Mouse (Mus musculus): Measurements from ENCODE around the gene Rnf150. TPM values are rescaled to one million over a fixed set of nuclear protein-coding genes. Genes with fewer than 3 reads are reported as not detected.

Rnf150 gene
- polyA plus RNA-seq, 1 experiment from 2014 or later: 1.00 TPM

DNA sequence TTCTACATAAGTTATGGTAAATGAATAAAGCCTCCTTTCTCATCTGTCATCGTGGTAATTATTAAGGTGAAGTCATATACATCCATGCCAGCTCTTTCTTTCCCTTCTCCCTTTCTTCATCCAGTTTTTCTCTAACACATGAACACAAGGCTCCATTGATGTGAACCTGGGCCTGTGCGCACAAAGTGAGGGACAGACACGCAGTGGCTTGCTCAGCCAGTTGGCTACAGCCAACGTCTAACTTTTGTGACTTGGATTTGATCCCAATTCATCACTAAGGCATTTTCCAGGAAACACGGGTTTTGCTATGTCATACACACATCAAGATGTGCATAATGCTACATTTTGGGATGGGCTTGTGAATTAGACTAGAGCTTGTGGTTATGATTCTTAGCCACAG is 146.3 kb downstream of the Rnf150 start:
- H3K4me1 ChIP-seq: peaks cover 7% of the 10 kb centered on the region
- 91% methylated on average over 5 of the region's 5 CpGs for WGBS
- H3K9me3 ChIP-seq (replicated peaks): no peaks in the 10 kb centered on the region
- no peak overlapping the region for H3K27ac ChIP-seq (replicated peaks)
- no peaks in the 10 kb centered on the region for H3K36me3 ChIP-seq
- no peak overlapping the region for H3K4me3 ChIP-seq
- no peaks in the 10 kb centered on the region for H3K27me3 ChIP-seq (ENCODE audit: low read depth, poor library complexity, severe bottlenecking)
- DNase-seq (ENCODE audit: low spot score): no peak

DNA sequence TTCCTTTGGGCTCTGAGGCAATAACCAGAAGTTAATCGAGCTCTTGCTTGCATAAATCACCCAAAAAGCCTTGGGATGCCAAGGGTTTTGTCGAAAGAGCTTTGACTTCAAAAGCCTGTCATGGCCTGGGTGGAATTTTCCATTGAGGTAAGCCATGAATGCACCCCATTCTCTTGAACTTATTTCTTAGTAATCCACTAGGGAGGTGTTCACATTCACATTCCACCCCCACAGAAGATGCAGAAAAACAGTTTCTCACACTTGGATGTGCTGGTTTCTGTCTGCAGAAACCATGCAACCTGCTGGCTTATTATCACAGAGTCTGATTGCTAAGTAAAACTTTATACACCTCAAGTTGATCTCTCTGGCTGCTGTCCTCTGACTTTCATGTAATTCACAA is 148.1 kb downstream of the Rnf150 start:
- Histone ChIP-seq H3K4me3 (no peak overlapping the region), H3K27me3 (ENCODE audit: low read depth, poor library complexity, severe bottlenecking) (no peaks in the 10 kb centered on the region), H3K27ac (replicated peaks) (no peak overlapping the region), H3K4me1 (peaks cover 7% of the 10 kb centered on the region), H3K9me3 (replicated peaks) (no peaks in the 10 kb centered on the region), H3K36me3 (no peaks in the 10 kb centered on the region)
- no peak for DNase-seq (ENCODE audit: low spot score)
- 76% methylated on average over 2 of the region's 2 CpGs for WGBS

DNA sequence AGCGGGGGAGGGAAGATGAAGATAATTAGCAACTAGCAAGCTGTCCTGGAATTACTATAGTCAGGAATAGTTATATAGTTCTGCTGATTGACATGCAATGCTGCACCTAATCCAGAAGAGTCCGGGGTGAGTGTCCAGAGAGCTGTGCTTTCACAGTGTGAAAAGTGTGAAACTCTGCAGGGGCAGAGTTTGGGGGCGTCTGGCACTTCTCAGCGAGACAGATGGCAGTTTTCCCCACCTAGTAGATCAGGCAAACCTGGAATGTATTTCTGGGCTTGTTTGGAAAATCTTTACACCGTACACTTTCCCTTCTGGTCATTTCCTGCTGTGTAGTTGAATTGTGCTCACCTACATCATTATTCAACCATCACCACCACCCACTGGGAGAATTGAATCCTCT is 148.6 kb downstream of the Rnf150 start:
- peaks cover 7% of the 10 kb centered on the region for H3K4me1 ChIP-seq
- H3K4me3 ChIP-seq: no peak overlapping the region
- no peak for DNase-seq (ENCODE audit: low spot score)
- no peaks in the 10 kb centered on the region for H3K27me3 ChIP-seq (ENCODE audit: low read depth, poor library complexity, severe bottlenecking)
- no peak overlapping the region for H3K27ac ChIP-seq (replicated peaks)
- 52% methylated on average over 5 of the region's 5 CpGs for WGBS
- H3K36me3 ChIP-seq: no peaks in the 10 kb centered on the region
- no peaks in the 10 kb centered on the region for H3K9me3 ChIP-seq (replicated peaks)

DNA sequence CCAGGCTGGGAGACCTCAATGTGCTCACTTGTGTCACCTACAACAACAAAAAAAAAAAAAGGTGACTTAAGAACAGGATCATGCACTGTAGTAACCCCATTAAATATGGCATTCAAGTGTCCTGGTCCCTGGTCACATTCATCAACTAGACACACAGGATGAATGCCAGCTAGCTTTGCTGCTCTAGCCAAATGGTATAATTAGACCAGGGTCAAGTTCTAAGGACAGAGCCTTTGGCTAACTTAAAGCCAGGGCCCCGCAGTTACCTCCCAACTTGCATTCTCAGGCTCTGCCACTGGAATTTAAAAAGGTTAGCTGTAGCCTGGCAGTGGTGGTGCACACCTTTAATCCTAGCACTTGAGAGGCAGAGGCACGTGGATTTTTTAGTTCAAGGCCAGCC is 165.1 kb downstream of the Rnf150 start:
- peak; percentile 4 for DNase-seq (ENCODE audit: low spot score)
- WGBS: 72% methylated on average over 2 of the region's 2 CpGs
- Histone ChIP-seq H3K27ac (replicated peaks) (no peak overlapping the region), H3K4me1 (no peaks in the 10 kb centered on the region), H3K4me3 (no peak overlapping the region), H3K36me3 (no peaks in the 10 kb centered on the region), H3K9me3 (replicated peaks) (no peaks in the 10 kb centered on the region), H3K27me3 (ENCODE audit: low read depth, poor library complexity, severe bottlenecking) (no peaks in the 10 kb centered on the region)

DNA sequence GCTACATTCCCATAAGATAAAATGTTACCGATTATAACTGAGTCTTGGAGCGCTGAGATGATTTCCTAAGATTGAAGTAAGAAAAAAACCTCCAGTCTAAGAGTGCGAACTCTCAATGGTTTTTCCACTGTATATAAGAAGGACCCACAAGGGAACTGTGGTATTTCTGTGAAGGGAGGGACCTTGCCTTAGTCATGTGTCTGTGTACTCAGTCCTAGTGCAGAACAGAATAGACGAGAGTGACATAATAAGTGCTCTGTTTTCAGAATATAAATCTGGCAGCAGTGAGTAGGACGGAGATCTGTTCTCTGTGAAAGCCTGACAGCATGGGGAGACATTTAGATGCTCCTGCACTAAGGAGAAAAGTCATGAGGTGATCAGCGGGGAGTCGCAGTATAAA is 169.6 kb downstream of the Rnf150 start:
- no peak for DNase-seq (ENCODE audit: low spot score)
- no peaks in the 10 kb centered on the region for H3K9me3 ChIP-seq (replicated peaks)
- no peak overlapping the region for H3K4me3 ChIP-seq
- WGBS: 83% methylated on average over 6 of the region's 7 CpGs
- H3K27ac ChIP-seq (replicated peaks): no peak overlapping the region
- H3K4me1 ChIP-seq: peaks cover 5% of the 10 kb centered on the region; the same call in 1 of the 2 replicates
- no peaks in the 10 kb centered on the region for H3K27me3 ChIP-seq (ENCODE audit: low read depth, poor library complexity, severe bottlenecking)
- H3K36me3 ChIP-seq: 0 out of 2 replicates have a peak, but pooled peaks cover 3% of the 10 kb centered on the region

DNA sequence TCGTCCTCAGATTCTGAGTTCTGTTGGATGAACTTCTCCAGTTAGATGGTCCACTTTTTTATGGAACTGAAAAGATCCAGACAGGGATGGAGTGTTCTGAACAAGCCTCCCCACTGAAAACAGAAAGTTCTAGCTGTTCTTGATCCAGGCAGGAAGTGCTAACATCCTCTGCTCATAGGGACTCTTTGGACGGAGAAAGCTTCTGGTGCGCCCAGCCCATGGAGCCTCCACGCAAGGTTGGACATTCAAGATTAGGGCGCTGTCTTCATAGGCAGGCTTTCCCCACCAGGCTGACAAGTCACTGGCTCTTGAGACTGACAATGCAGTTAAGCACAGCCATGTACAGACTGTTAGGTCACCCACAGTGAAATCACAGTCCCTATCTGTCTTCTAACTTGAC is 172.0 kb downstream of the Rnf150 start:
- H3K4me1 ChIP-seq: peaks cover 5% of the 10 kb centered on the region; the same call in 1 of the 2 replicates
- 97% methylated on average over 5 of the region's 5 CpGs for WGBS
- no peak overlapping the region for H3K4me3 ChIP-seq
- H3K27ac ChIP-seq (replicated peaks): no peak overlapping the region
- H3K36me3 ChIP-seq: 0 out of 2 replicates have a peak, but pooled peaks cover 3% of the 10 kb centered on the region
- H3K27me3 ChIP-seq (ENCODE audit: low read depth, poor library complexity, severe bottlenecking): no peaks in the 10 kb centered on the region
- H3K9me3 ChIP-seq (replicated peaks): no peaks in the 10 kb centered on the region
- DNase-seq (ENCODE audit: low spot score): no peak

DNA sequence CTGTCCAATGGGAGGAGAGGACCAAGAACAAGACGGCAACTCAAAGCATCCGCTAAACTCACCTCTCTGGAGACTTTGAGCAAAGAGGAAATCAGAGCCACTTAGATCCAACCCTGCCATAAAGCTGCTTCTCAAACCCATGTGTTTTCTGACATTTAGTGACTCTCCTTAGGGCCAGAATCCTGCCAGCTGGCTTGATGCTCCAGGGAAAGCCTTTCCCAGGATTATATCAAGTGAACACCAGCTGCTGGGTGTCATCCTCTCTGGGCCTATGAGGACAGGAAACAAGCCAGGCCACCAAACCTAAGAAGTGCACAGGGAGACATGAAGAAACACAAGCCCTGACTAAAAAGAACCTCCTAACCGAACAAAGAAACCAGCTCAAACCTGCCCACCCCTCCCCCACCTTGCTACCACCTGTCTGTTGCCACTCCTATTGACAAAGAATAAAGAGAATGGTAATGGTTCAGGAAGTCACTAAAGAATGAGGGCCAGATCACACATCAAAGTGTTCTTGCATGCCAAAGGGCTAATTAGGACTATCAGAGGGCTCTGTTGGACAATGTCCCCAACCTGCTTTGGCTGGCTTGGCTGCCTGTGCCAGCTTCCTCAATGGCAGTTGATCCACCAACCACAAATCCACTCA is 173.5 kb downstream of the Rnf150 start:
- Histone ChIP-seq H3K4me3 (no peak overlapping the region), H3K27me3 (ENCODE audit: low read depth, poor library complexity, severe bottlenecking) (no peaks in the 10 kb centered on the region), H3K27ac (replicated peaks) (no peak overlapping the region), H3K36me3 (0 out of 2 replicates have a peak, but pooled peaks cover 3% of the 10 kb centered on the region), H3K9me3 (replicated peaks) (no peaks in the 10 kb centered on the region), H3K4me1 (peaks cover 5% of the 10 kb centered on the region; the same call in 1 of the 2 replicates)
- 83% methylated on average over 3 of the region's 3 CpGs for WGBS
- no peak for DNase-seq (ENCODE audit: low spot score)

DNA sequence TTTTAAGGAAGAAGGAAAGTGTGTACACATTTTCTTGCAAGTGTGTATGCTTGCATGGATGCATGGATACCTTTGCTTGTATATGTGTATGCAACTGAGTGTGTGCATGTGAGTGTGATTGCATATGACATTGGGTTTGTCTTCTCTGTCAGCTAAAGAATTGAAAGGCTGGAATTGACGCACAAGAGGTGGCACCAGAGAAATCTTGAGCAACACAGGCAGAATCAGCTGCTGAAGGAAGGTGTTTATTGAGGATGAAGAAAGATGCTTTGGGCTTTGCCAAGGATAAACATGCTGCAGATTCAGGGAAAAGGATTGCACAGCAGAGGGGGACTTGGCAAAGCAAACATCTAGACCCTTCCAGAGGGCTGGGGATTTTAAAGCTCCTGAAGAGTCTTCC is 174.2 kb downstream of the Rnf150 start:
- H3K27me3 ChIP-seq (ENCODE audit: low read depth, poor library complexity, severe bottlenecking): no peaks in the 10 kb centered on the region
- H3K27ac ChIP-seq (replicated peaks): no peak overlapping the region
- 0 out of 2 replicates have a peak, but pooled peaks cover 3% of the 10 kb centered on the region for H3K36me3 ChIP-seq
- no peak for DNase-seq (ENCODE audit: low spot score)
- WGBS: 97% methylated on average over 1 of the region's 1 CpGs
- no peaks in the 10 kb centered on the region for H3K9me3 ChIP-seq (replicated peaks)
- H3K4me3 ChIP-seq: no peak overlapping the region
- peaks cover 5% of the 10 kb centered on the region; the same call in 1 of the 2 replicates for H3K4me1 ChIP-seq

DNA sequence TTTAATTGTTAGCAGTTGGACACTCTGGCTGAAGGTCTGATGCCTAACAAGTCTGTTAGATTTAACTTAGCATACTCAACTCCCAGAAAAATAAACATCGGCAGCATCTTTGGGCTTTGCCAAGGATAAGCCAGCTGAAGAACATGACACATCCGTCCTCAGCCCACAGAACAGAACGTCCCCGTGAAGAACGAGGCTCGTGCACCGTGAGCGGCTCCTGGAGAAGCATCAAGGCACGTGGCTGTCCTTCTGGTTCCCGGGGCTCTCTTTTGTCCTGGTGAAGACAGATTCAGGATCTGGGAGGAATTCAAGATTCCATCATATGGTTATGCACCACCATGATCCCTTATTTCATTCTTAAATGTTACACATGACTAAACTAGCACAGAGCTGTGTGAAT is 175.4 kb downstream of the Rnf150 start:
- Histone ChIP-seq H3K4me3 (no peak overlapping the region), H3K27me3 (ENCODE audit: low read depth, poor library complexity, severe bottlenecking) (no peaks in the 10 kb centered on the region), H3K9me3 (replicated peaks) (no peaks in the 10 kb centered on the region), H3K36me3 (0 out of 2 replicates have a peak, but pooled peaks cover 3% of the 10 kb centered on the region), H3K27ac (replicated peaks) (no peak overlapping the region), H3K4me1 (peaks cover 5% of the 10 kb centered on the region; the same call in 1 of the 2 replicates)
- DNase-seq (ENCODE audit: low spot score): no peak
- 94% methylated on average over 10 of the region's 10 CpGs for WGBS

DNA sequence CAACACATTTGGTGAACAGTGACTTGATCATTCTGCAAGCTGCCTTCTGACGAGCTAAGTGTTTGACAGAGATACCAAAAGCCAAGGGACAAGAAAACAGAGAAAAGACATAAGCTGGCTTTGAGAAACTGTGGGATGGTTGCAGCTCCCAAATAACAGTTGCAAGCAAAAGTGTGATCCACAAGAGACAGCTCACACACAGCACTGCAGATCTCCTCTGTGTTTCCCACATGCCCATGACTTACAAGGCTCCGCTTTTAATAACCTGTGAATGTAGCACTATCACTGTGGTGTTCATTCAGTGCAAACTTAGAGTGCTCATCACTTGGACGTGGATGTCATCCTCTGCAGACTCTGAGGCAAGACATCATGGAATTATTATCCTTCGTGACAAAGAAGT is 178.3 kb downstream of the Rnf150 start:
- WGBS: 86% methylated on average over 4 of the region's 4 CpGs
- H3K27me3 ChIP-seq (ENCODE audit: low read depth, poor library complexity, severe bottlenecking): no peaks in the 10 kb centered on the region
- H3K4me3 ChIP-seq: no peak overlapping the region
- peaks cover 11% of the 10 kb centered on the region for H3K4me1 ChIP-seq
- no peaks in the 10 kb centered on the region for H3K36me3 ChIP-seq
- no peak overlapping the region for H3K27ac ChIP-seq (replicated peaks)
- no peaks in the 10 kb centered on the region for H3K9me3 ChIP-seq (replicated peaks)
- DNase-seq (ENCODE audit: low spot score): no peak

DNA sequence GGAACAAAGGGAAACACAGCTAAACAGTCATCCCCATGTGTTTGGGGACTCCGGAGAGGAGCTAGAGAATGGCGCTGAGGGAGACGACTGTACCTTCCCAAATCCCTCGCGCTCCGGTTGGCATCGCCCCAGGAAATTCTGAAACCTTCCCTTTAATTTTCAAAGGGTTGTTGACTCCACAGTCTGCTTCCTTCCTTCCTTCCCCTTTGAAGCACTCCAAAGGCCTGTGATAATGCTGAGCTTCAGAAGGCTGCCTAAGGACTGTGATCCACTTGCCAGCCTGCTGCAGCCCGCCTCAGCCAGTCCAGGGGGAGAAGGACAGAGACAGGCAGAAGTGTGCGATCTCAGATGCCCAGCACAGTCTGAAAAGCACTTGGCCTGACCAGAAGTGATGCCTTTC is 183.8 kb downstream of the Rnf150 start:
- H3K9me3 ChIP-seq (replicated peaks): no peaks in the 10 kb centered on the region
- H3K36me3 ChIP-seq: no peaks in the 10 kb centered on the region
- H3K27ac ChIP-seq (replicated peaks): peak overlapping the region; percentile 42; the same call in 1 of the 2 replicates
- no peak for DNase-seq (ENCODE audit: low spot score)
- no peak overlapping the region for H3K4me3 ChIP-seq
- 85% methylated on average over 9 of the region's 9 CpGs for WGBS
- H3K27me3 ChIP-seq (ENCODE audit: low read depth, poor library complexity, severe bottlenecking): no peaks in the 10 kb centered on the region
- peaks cover 37% of the 10 kb centered on the region for H3K4me1 ChIP-seq

DNA sequence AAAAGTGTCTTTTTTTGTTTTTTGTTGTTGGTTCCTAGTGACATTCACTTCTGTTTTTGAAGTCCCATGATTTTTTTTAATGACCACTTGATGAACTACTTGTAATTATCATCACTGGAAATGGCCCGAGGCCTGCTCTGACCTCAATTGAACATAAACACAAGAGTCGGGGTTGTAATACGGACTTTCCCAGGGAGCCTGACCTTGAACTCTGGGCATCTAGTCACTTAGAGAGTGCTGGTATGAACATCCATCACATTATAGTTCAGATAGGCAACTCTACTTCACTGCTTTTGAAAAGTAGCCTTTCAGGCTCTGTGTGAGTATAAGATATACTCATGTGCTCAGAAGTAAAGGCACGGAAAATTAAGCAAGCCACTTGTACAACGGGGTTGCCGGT is 185.4 kb downstream of the Rnf150 start:
- Histone ChIP-seq H3K36me3 (no peaks in the 10 kb centered on the region), H3K4me3 (no peak overlapping the region), H3K27ac (replicated peaks) (peak overlapping the region; percentile 79; the same call in 1 of the 2 replicates), H3K4me1 (peaks cover 45% of the 10 kb centered on the region), H3K27me3 (ENCODE audit: low read depth, poor library complexity, severe bottlenecking) (no peaks in the 10 kb centered on the region), H3K9me3 (replicated peaks) (no peaks in the 10 kb centered on the region)
- DNase-seq (ENCODE audit: low spot score): no peak
- 80% methylated on average over 6 of the region's 6 CpGs for WGBS

DNA sequence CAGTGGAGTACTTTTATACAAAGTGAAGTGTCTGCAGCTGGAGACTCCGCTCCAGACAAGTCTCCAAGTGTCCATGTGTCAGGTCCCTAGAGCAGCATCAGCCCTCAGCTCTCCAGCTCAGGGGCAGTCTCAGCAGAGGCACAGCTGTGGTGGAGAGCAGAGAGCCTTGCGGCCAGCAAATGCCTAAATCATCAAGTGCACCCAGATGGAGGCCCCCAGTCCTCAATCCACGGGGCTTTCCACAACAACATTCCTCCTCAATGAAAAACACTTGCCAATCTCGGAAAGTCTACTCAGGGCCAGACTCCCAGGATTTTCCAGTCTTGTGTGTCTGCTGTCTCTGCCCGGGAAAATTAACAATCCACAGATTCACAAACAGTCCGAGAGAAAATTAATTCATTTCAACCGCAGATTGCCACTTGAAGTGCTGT is 186.0 kb downstream of the Rnf150 start:
- peaks cover 49% of the 10 kb centered on the region for H3K4me1 ChIP-seq
- no peaks in the 10 kb centered on the region for H3K9me3 ChIP-seq (replicated peaks)
- DNase-seq (ENCODE audit: low spot score): peak; percentile 31
- 50% methylated on average over 7 of the region's 7 CpGs for WGBS
- no peaks in the 10 kb centered on the region for H3K36me3 ChIP-seq
- no peaks in the 10 kb centered on the region for H3K27me3 ChIP-seq (ENCODE audit: low read depth, poor library complexity, severe bottlenecking)
- no peak overlapping the region for H3K4me3 ChIP-seq
- H3K27ac ChIP-seq (replicated peaks): peak overlapping the region; percentile 79

Data from midbrain, embryonic 10.5 days (tissue).